Mouse (Mus musculus): ENCODE data around the gene Slc35a3. TPM values are rescaled to one million over a fixed set of nuclear protein-coding genes. Genes with fewer than 3 reads are reported as not detected.

Gene Slc35a3
- polyA plus RNA-seq, 1 experiment, result 3.7 TPM

- Histone ChIP-seq H3K27ac (ENCODE audit: insufficient read depth, low read length) (no peak overlapping the region), H3K36me3 (ENCODE audit: control insufficient read depth, insufficient read depth, low read length) (peaks cover 33% of the 10 kb centered on the region), H3K4me3 (ENCODE audit: extremely low read depth, insufficient read depth, insufficient read length) (no peak overlapping the region), H3K4me1 (ENCODE audit: control insufficient read depth, insufficient read depth, insufficient read length) (no peaks in the 10 kb centered on the region), H3K27me3 (ENCODE audit: control insufficient read depth, insufficient read depth, low read length) (no peaks in the 10 kb centered on the region)
- WGBS, result 77% methylated on average over 1 of the region's 1 CpGs
- TF ChIP-seq POLR2A (IDR thresholded peaks at IDR 0.05; ENCODE audit: low read depth, low read length), result no peak
- TF ChIP-seq CTCF (IDR thresholded peaks at IDR 0.05; ENCODE audit: extremely low read depth, insufficient read depth, insufficient read length, insufficient replicate concordance), result no peak
- DNase-seq (ENCODE audit: low read depth in 1 of 2, low spot score in 2 of 2), result no peak
Observed at GRCm38 (mm10) chr3:116640024-116640423, 72.6 kb downstream of the Slc35a3 start.

- Histone ChIP-seq H3K27ac (ENCODE audit: insufficient read depth, low read length) (no peak overlapping the region), H3K4me1 (ENCODE audit: control insufficient read depth, insufficient read depth, insufficient read length) (no peaks in the 10 kb centered on the region), H3K27me3 (ENCODE audit: control insufficient read depth, insufficient read depth, low read length) (no peaks in the 10 kb centered on the region), H3K36me3 (ENCODE audit: control insufficient read depth, insufficient read depth, low read length) (peaks cover 35% of the 10 kb centered on the region), H3K4me3 (ENCODE audit: extremely low read depth, insufficient read depth, insufficient read length) (no peak overlapping the region)
- 91% methylated on average over 7 of the region's 7 CpGs for WGBS
- no peak for TF ChIP-seq POLR2A (IDR thresholded peaks at IDR 0.05; ENCODE audit: low read depth, low read length)
- TF ChIP-seq CTCF (IDR thresholded peaks at IDR 0.05; ENCODE audit: extremely low read depth, insufficient read depth, insufficient read length, insufficient replicate concordance), result no peak
- DNase-seq (ENCODE audit: low read depth in 1 of 2, low spot score in 2 of 2), result no peak
Observed at GRCm38 (mm10) chr3:116638572-116638971, 74.1 kb downstream of the Slc35a3 start.

- 84% methylated on average over 9 of the region's 9 CpGs for WGBS
- no peak overlapping the region for H3K27ac ChIP-seq (ENCODE audit: insufficient read depth, low read length)
- no peak for DNase-seq (ENCODE audit: low read depth in 1 of 2, low spot score in 2 of 2)
- TF ChIP-seq POLR2A (IDR thresholded peaks at IDR 0.05; ENCODE audit: low read depth, low read length) (no peak), CTCF (IDR thresholded peaks at IDR 0.05; ENCODE audit: extremely low read depth, insufficient read depth, insufficient read length, insufficient replicate concordance) (no peak)
- peaks cover 36% of the 10 kb centered on the region for H3K36me3 ChIP-seq (ENCODE audit: control insufficient read depth, insufficient read depth, low read length)
- H3K27me3 ChIP-seq (ENCODE audit: control insufficient read depth, insufficient read depth, low read length), result no peaks in the 10 kb centered on the region
- H3K4me3 ChIP-seq (ENCODE audit: extremely low read depth, insufficient read depth, insufficient read length), result no peak overlapping the region
- no peaks in the 10 kb centered on the region for H3K4me1 ChIP-seq (ENCODE audit: control insufficient read depth, insufficient read depth, insufficient read length)
Observed at GRCm38 (mm10) chr3:116637693-116638476, 74.7 kb downstream of the Slc35a3 start.

GRCm38 (mm10) chr3:116635799-116636198, 76.8 kb downstream of the Slc35a3 start:
- no peaks in the 10 kb centered on the region for H3K4me1 ChIP-seq (ENCODE audit: control insufficient read depth, insufficient read depth, insufficient read length)
- H3K36me3 ChIP-seq (ENCODE audit: control insufficient read depth, insufficient read depth, low read length), result peaks cover 34% of the 10 kb centered on the region
- no peak for DNase-seq (ENCODE audit: low read depth in 1 of 2, low spot score in 2 of 2)
- no peaks in the 10 kb centered on the region for H3K27me3 ChIP-seq (ENCODE audit: control insufficient read depth, insufficient read depth, low read length)
- TF ChIP-seq POLR2A (IDR thresholded peaks at IDR 0.05; ENCODE audit: low read depth, low read length) (no peak), CTCF (IDR thresholded peaks at IDR 0.05; ENCODE audit: extremely low read depth, insufficient read depth, insufficient read length, insufficient replicate concordance) (no peak)
- H3K4me3 ChIP-seq (ENCODE audit: extremely low read depth, insufficient read depth, insufficient read length), result no peak overlapping the region
- no peak overlapping the region for H3K27ac ChIP-seq (ENCODE audit: insufficient read depth, low read length)
- WGBS, result 88% methylated on average over 5 of the region's 5 CpGs

GRCm38 (mm10) chr3:116634853-116635252, 77.8 kb downstream of the Slc35a3 start:
- Histone ChIP-seq H3K27ac (ENCODE audit: insufficient read depth, low read length) (no peak overlapping the region), H3K27me3 (ENCODE audit: control insufficient read depth, insufficient read depth, low read length) (no peaks in the 10 kb centered on the region), H3K4me3 (ENCODE audit: extremely low read depth, insufficient read depth, insufficient read length) (no peak overlapping the region), H3K36me3 (ENCODE audit: control insufficient read depth, insufficient read depth, low read length) (peaks cover 32% of the 10 kb centered on the region), H3K4me1 (ENCODE audit: control insufficient read depth, insufficient read depth, insufficient read length) (no peaks in the 10 kb centered on the region)
- 86% methylated on average over 8 of the region's 8 CpGs for WGBS
- TF ChIP-seq POLR2A (IDR thresholded peaks at IDR 0.05; ENCODE audit: low read depth, low read length), result no peak
- no peak for TF ChIP-seq CTCF (IDR thresholded peaks at IDR 0.05; ENCODE audit: extremely low read depth, insufficient read depth, insufficient read length, insufficient replicate concordance)
- DNase-seq (ENCODE audit: low read depth in 1 of 2, low spot score in 2 of 2), result no peak

- 61% methylated on average over 3 of the region's 3 CpGs for WGBS
- TF ChIP-seq CTCF (IDR thresholded peaks at IDR 0.05; ENCODE audit: extremely low read depth, insufficient read depth, insufficient read length, insufficient replicate concordance) (no peak), POLR2A (IDR thresholded peaks at IDR 0.05; ENCODE audit: low read depth, low read length) (no peak)
Observed at GRCm38 (mm10) chr3:116634091-116634490, 78.5 kb downstream of the Slc35a3 start.

GRCm38 (mm10) chr3:116632971-116633370, 79.7 kb downstream of the Slc35a3 start:
- Histone ChIP-seq H3K36me3 (ENCODE audit: control insufficient read depth, insufficient read depth, low read length) (peaks cover 28% of the 10 kb centered on the region), H3K27ac (ENCODE audit: insufficient read depth, low read length) (no peak overlapping the region)

More at GRCm38 (mm10) chr3:116634091-116634490, 78.5 kb downstream of the Slc35a3 start:
- Histone ChIP-seq H3K4me3 (ENCODE audit: extremely low read depth, insufficient read depth, insufficient read length) (no peak overlapping the region), H3K27ac (ENCODE audit: insufficient read depth, low read length) (no peak overlapping the region), H3K27me3 (ENCODE audit: control insufficient read depth, insufficient read depth, low read length) (no peaks in the 10 kb centered on the region), H3K36me3 (ENCODE audit: control insufficient read depth, insufficient read depth, low read length) (peaks cover 29% of the 10 kb centered on the region), H3K4me1 (ENCODE audit: control insufficient read depth, insufficient read depth, insufficient read length) (no peaks in the 10 kb centered on the region)
- DNase-seq (ENCODE audit: low read depth in 1 of 2, low spot score in 2 of 2), result no peak

More at GRCm38 (mm10) chr3:116632971-116633370, 79.7 kb downstream of the Slc35a3 start:
- no peaks in the 10 kb centered on the region for H3K4me1 ChIP-seq (ENCODE audit: control insufficient read depth, insufficient read depth, insufficient read length)
- WGBS, result 90% methylated on average over 3 of the region's 3 CpGs
- no peak for DNase-seq (ENCODE audit: low read depth in 1 of 2, low spot score in 2 of 2)
- TF ChIP-seq CTCF (IDR thresholded peaks at IDR 0.05; ENCODE audit: extremely low read depth, insufficient read depth, insufficient read length, insufficient replicate concordance) (no peak), POLR2A (IDR thresholded peaks at IDR 0.05; ENCODE audit: low read depth, low read length) (no peak)
- H3K4me3 ChIP-seq (ENCODE audit: extremely low read depth, insufficient read depth, insufficient read length), result no peak overlapping the region
- H3K27me3 ChIP-seq (ENCODE audit: control insufficient read depth, insufficient read depth, low read length), result no peaks in the 10 kb centered on the region

All from spleen, adult 2 months (tissue).